Mouse (Mus musculus) lung, postnatal 0 days (tissue): ENCODE data around the gene Gatd1. TPM values are rescaled to one million over a fixed set of nuclear protein-coding genes. Genes with fewer than 3 reads are reported as not detected.

ENCODE experiments used
- ATAC-seq: fragments of 200-750 bp; cut with Nextera tagmentation; 2 replicates; pipeline ENCODE4 v1.8.0; 2017; ENCODE audit warnings: moderate library complexity
- DNase-seq: peaks from one replicate; pipeline ENCODE4 v3.0.0-alpha.2; 2016; ENCODE audit warnings: low spot score
- H3K27ac ChIP-seq: fragments of 300-500 bp; sonication (generic); 2 replicates; pipeline ENCODE4 v1.5.1; 2014; ENCODE audit warnings: antibody characterized with exemption, mild to moderate bottlenecking, low read length, mixed read lengths
- H3K27me3 ChIP-seq: fragments of 300-500 bp; sonication (generic); replicated peaks from 2 replicates; pipeline ENCODE4 v1.6.1; 2014; ENCODE audit warnings: low read length, mixed read lengths; ENCODE audit not compliant: insufficient read depth
- H3K36me3 ChIP-seq: fragments of 300-500 bp; sonication (generic); 2 replicates; pipeline ENCODE4 v1.6.1; 2014; ENCODE audit warnings: low read length, mixed read lengths; ENCODE audit not compliant: insufficient read depth
- H3K4me1 ChIP-seq: fragments of 300-500 bp; sonication (generic); 2 replicates; pipeline ENCODE4 v1.6.1; 2014; ENCODE audit warnings: antibody characterized with exemption, low read depth, low read length, mixed read lengths; ENCODE audit not compliant: insufficient read depth
- H3K4me2 ChIP-seq: fragments of 300-500 bp; sonication (generic); replicated peaks from 2 replicates; pipeline ENCODE4 v1.6.1; 2014; ENCODE audit warnings: low read depth, mild to moderate bottlenecking, low read length, moderate library complexity, mixed read lengths
- H3K4me3 ChIP-seq: fragments of 300-500 bp; sonication (generic); 2 replicates; pipeline ENCODE4 v1.5.1; 2014; ENCODE audit warnings: low read depth, low read length
- H3K9ac ChIP-seq: fragments of 300-500 bp; sonication (generic); replicated peaks from 2 replicates; pipeline ENCODE4 v1.6.1; 2014; ENCODE audit warnings: low read depth, mild to moderate bottlenecking
- H3K9me3 ChIP-seq: fragments of 300-500 bp; sonication (generic); 2 replicates; pipeline ENCODE4 v1.6.1; 2016; ENCODE audit warnings: low read length, mixed read lengths
- CTCF ChIP-seq: IDR thresholded peaks from 2 replicates; pipeline ENCODE4 v1.5.1; 2016; ENCODE audit warnings: antibody characterized with exemption, mild to moderate bottlenecking
- EP300 ChIP-seq: IDR thresholded peaks from 2 replicates; pipeline ENCODE4 v1.6.1; 2016; ENCODE audit warnings: antibody characterized with exemption, mild to moderate bottlenecking, control low read depth
- WGBS: fragments of 180-500 bp; shearing (Covaris S2); extraction: QIAGEN DNeasy Blood & Tissue Kit; methylation state at CpG from one replicate; pipeline ENCODE4 v1.1.7; 2014; 5-methylcytosine and 5-hydroxymethylcytosine counted together
- polyA plus RNA-seq: library from polyadenylated mRNA; unstranded; fragments of >200 nt; fragmentation: Nextera tagmentation; extraction: Ambion mirVana; gene quantifications from 2 replicates; pipeline ENCODE4 v1.2.1, GENCODE M21; 2015

Gatd1 gene
- polyA plus RNA-seq, result 49.8 and 52.3 TPM in 2 replicates

- H3K36me3 ChIP-seq, result no peaks in the 10 kb centered on the region
- ATAC-seq (peak; percentile 95), DNase-seq (peak; percentile 99)
- no peaks in the 10 kb centered on the region for H3K9me3 ChIP-seq
- H3K4me1 ChIP-seq, result no peaks in the 10 kb centered on the region; the same call in 1 of the 2 replicates
- peak within 1 kb of the TSS; percentile 74 for H3K4me3 ChIP-seq
- H3K9ac ChIP-seq, result peak within 1 kb of the TSS; percentile 66
- H3K27ac ChIP-seq, result peak within 1 kb of the TSS; percentile 73
- H3K4me2 ChIP-seq, result peak within 1 kb of the TSS; percentile 91
- WGBS, result 1% methylated on average over 55 of the region's 56 CpGs
- no peaks in the 10 kb centered on the region for H3K27me3 ChIP-seq
- peak; percentile 48 for TF ChIP-seq CTCF
- TF ChIP-seq EP300, result no peak
Measured at GRCm38 (mm10) chr7:141413809-141414584, at the start of gene Gatd1. Gatd1 (minus strand) TSS chr7:141414136.

DNA sequence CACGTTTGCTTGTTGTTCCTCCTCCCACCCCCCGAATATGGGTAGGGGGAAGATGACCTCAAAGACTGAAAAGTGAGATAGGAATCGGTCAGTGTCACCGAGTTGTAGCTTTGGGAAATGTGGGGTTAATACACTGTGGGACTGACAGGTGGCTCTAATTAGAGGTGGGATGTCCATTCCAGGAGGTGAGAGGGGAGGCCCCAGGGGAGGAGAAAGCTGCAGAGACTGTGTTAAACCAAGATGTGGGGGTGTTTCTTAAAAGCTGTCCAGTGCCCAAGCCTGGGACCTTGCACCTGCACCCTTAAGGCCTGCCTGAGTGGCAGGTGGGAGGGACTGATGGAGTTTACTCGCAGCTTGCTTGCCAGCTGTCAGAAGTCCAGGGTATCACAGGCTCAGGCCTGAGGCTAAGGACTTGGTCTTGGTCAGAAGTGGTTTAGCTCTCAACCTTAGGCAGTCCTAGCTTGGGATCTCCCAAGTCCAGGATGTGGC is 48.4 kb upstream of the Gatd1 start:
- ATAC-seq, result peak; percentile 13
- Histone ChIP-seq H3K36me3 (peaks cover 21% of the 10 kb centered on the region), H3K4me2 (peak overlapping the region; percentile 89), H3K4me1 (peaks cover 38% of the 10 kb centered on the region), H3K27me3 (no peaks in the 10 kb centered on the region; the same call in 1 of the 2 replicates), H3K27ac (peak overlapping the region; percentile 89), H3K9ac (peak overlapping the region; percentile 65), H3K9me3 (no peaks in the 10 kb centered on the region), H3K4me3 (peak overlapping the region; percentile 55)
- peak; percentile 86 for DNase-seq
- WGBS, result 14% methylated on average over 5 of the region's 5 CpGs
- TF ChIP-seq EP300 (no peak), CTCF (no peak)

GRCm38 (mm10) chr7:141461521-141462332 is 47.8 kb upstream of the Gatd1 start:
- peak overlapping the region; percentile 55 for H3K4me3 ChIP-seq
- peak overlapping the region; percentile 89 for H3K4me2 ChIP-seq
- DNase-seq (peak; percentile 69), ATAC-seq (peak; percentile 12)
- WGBS, result 2% methylated on average over 36 of the region's 59 CpGs
- no peaks in the 10 kb centered on the region; the same call in 1 of the 2 replicates for H3K27me3 ChIP-seq
- peaks cover 37% of the 10 kb centered on the region for H3K4me1 ChIP-seq
- no peaks in the 10 kb centered on the region for H3K9me3 ChIP-seq
- TF ChIP-seq CTCF (peak; percentile 47), EP300 (no peak)
- peak overlapping the region; percentile 65 for H3K9ac ChIP-seq
- H3K36me3 ChIP-seq, result peaks cover 22% of the 10 kb centered on the region
- H3K27ac ChIP-seq, result peak overlapping the region; percentile 89

- H3K4me3 ChIP-seq, result peak within 1 kb of the TSS; percentile 55
- no peaks in the 10 kb centered on the region; the same call in 1 of the 2 replicates for H3K27me3 ChIP-seq
- H3K9ac ChIP-seq, result peak within 1 kb of the TSS; percentile 65
- peak within 1 kb of the TSS; percentile 89 for H3K4me2 ChIP-seq
- peak within 1 kb of the TSS; percentile 89 for H3K27ac ChIP-seq
- DNase-seq, result peak; percentile 82
- H3K9me3 ChIP-seq, result no peaks in the 10 kb centered on the region
- 31% methylated on average over 15 of the region's 15 CpGs for WGBS
- H3K36me3 ChIP-seq, result peaks cover 22% of the 10 kb centered on the region
- H3K4me1 ChIP-seq, result peaks cover 41% of the 10 kb centered on the region
- peak; percentile 24 for ATAC-seq
- TF ChIP-seq CTCF (0 out of 2 replicates have a peak, but pooled peaks have one; percentile 2), EP300 (no peak)
Measured at GRCm38 (mm10) chr7:141460391-141461113, 46.6 kb upstream of the Gatd1 start, which contains the start of gene Cracr2b. Cracr2b (plus strand) TSS chr7:141461094.

DNA sequence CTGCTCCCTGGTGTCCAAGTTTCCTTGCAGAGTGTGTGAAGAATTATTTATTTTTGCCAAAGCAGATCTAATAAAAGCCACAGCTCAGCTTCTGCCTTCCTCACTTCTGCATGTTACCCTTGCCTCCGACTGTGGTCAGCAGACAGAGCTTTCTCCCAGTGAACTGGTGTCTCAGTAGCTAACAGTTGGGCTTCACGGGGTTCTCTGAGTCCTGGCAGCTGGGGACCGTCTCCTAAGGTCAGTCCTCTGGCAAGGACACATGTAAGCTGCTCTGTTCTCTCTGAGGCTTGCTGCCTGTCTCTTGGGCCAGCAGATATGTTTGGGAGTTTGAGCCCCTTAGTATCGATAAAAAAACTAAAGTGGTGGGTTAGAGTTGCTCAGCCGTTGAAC is 46.1 kb upstream of the Gatd1 start:
- Histone ChIP-seq H3K4me1 (peaks cover 40% of the 10 kb centered on the region), H3K4me2 (no peak overlapping the region), H3K27ac (0 out of 2 replicates have a peak overlapping the region, but pooled peaks have one; percentile 4), H3K4me3 (no peak overlapping the region), H3K9ac (no peak overlapping the region), H3K36me3 (peaks cover 22% of the 10 kb centered on the region), H3K27me3 (no peaks in the 10 kb centered on the region; the same call in 1 of the 2 replicates), H3K9me3 (no peaks in the 10 kb centered on the region)
- TF ChIP-seq CTCF (no peak), EP300 (no peak)
- 42% methylated on average over 5 of the region's 5 CpGs for WGBS
- ATAC-seq (no peak), DNase-seq (peak; percentile 20)
